Mouse (Mus musculus): ENCODE results near the gene Doc2a. TPM values are rescaled to one million over a fixed set of nuclear protein-coding genes. Genes with fewer than 3 reads are reported as not detected.
A peak's percentile ranks its signal among the peaks of the same experiment; 100 is the strongest.

Doc2a gene
- not detected for total RNA-seq (2021)
- long read RNA-seq, experiment 1: 0 reads
- long read RNA-seq, experiment 2: 0 reads

DNA sequence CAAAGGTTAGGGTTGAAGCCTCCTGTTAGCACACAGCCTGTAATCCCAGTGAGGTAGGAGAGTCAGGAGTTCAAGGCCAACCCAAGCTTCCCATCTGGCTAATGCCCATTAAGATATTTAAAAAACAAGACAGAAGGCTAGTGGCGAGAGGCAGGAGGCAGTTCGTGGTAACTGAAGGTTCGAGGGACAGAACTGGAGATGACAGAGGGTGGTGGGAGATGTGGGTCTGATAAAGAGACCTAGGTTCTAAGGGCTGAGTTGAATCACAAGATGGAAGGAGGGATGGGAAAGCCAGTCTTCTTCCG lies at the start of gene Doc2a:
Gene Doc2a (plus strand): TSS at position 301 of the 305 bp plus-strand sequence.
- intact Hi-C loops (cut with DNase I): no loop called here
- no peak within 1 kb of the TSS for H3K27ac ChIP-seq
- no peak for TF ChIP-seq CTCF (IDR thresholded peaks at IDR 0.05)
- H3K4me3 ChIP-seq: peak within 1 kb of the TSS; percentile 74
- DNase-seq: no peak

DNA sequence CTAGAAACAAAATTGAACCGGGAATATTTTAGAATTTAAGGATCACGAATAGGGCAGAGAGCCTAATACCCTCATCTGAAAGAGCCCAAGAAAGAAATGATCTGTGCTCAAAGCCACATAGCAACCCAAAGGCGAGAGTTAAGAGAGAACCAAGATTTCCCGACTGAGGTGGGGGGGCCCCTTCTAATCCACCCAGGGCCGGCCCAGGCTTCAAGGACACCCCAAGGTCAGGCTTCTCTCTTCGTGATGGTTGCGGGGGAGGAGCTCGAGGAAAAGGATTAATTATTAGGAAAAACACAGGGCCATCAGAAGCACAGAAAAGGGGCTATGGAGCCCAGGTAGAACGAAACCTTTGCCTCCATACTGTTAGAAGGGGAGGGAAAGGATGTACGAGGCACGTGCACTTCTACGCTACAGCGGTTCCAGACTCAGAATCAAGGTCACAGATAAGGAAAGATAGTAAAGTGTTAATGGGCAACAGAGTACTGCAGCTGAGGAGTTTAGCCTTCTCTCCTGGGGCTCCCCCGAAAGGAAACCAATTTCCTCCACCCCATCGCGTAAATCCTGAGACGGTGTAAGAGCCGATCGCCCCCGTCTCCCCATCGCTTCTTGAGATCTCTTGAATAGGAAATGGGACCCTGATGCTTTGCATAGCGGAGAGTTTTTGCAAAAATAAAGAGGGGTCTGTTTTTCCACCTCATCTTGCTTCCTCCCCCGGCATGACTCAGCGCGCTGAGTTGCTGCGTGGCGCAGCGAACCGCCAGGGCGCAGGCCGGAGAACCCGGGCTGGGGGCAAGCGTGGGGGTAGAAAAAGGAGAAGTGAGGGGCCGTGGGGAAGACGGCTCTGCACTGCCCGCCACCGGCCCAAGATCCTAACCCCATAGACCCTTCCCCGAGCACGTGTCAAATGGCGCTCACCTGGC lies 48.8 kb upstream of the Doc2a start:
- H3K4me3 ChIP-seq: peak overlapping the region; percentile 93
- peak; percentile 54 for DNase-seq
- intact Hi-C loops (cut with DNase I): loop anchor here (10.0 kb wide), 1 partner anchor 334 kb away; the partner anchor contains the start of gene Atp2a1
- TF ChIP-seq CTCF (IDR thresholded peaks at IDR 0.05): no peak
- peak overlapping the region; percentile 99 for H3K27ac ChIP-seq

DNA sequence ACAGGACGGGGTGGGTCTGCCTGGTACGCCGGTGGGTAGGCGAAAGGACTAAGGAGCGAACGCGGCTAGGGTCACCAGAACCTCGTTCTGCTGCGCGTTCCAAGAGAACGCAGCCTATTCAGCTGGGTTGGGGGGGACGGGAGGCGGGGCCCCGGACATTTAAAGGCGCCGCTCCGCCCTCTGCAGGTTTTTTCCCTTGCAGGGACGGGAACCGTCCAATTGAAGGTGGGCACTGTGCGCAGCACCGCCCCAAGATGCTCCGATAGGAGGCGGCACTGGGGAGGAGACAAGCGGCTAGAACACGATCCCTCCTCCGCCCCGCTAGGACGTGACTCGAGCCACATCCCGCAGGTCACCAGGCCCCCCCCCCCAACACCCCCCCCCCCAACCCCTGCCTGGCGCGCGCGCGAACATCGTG lies 48.2 kb upstream of the Doc2a start:
- Histone ChIP-seq H3K4me3 (peak overlapping the region; percentile 93), H3K27ac (peak overlapping the region; percentile 99)
- DNase-seq: peak; percentile 96
- intact Hi-C loops (cut with DNase I): loop anchor here (10.0 kb wide), 1 partner anchor 334 kb away; the partner anchor contains the start of gene Atp2a1
- no peak for TF ChIP-seq CTCF (IDR thresholded peaks at IDR 0.05)

DNA sequence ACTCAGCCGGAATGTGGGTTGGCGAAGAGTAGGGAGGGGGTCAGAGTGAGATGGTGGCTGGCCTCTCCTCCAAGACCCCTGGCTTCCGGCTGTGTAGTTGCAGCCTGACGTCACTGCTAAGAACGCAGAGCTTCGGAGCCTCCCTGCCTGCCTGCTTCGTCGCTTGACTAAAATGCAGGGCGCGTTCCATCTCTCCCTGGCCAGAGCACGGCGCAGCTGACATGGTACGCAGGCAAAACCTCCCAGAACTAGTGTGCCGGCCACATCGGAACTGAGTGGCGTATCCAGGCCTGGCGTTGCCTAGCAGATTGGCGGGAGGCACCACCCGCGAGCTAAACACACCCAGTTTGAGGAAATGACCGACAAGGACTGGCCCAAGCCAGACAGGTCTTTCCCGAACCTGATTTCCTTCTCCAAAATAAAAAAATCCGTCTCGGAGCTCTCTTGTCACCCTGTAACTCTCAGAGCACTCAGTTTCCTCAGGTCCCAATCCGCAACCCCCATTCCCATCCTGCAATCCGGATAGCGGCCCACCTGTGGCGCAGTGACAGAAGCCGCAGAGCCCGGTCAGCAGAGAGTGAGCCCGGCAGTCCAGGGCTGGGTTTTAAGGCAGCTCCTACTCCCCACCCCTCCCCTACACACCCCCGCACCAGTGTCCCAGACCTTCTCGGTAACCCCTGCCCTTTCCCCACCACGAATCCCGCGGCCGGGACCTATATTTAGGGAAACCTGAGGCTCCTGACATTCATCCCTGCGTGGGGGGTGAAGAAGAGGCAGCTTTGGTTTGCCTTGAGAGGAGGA lies 47.5 kb upstream of the Doc2a start:
- Histone ChIP-seq H3K4me3 (peak overlapping the region; percentile 93), H3K27ac (peak overlapping the region; percentile 99)
- DNase-seq: peak; percentile 92
- TF ChIP-seq CTCF (IDR thresholded peaks at IDR 0.05): peak; percentile 48
- intact Hi-C loops (cut with DNase I): loop anchor here (5.0 to 10.0 kb wide), 2 partner anchors 335 to 413 kb away; partner anchors contain the start of gene Atp2a1

DNA sequence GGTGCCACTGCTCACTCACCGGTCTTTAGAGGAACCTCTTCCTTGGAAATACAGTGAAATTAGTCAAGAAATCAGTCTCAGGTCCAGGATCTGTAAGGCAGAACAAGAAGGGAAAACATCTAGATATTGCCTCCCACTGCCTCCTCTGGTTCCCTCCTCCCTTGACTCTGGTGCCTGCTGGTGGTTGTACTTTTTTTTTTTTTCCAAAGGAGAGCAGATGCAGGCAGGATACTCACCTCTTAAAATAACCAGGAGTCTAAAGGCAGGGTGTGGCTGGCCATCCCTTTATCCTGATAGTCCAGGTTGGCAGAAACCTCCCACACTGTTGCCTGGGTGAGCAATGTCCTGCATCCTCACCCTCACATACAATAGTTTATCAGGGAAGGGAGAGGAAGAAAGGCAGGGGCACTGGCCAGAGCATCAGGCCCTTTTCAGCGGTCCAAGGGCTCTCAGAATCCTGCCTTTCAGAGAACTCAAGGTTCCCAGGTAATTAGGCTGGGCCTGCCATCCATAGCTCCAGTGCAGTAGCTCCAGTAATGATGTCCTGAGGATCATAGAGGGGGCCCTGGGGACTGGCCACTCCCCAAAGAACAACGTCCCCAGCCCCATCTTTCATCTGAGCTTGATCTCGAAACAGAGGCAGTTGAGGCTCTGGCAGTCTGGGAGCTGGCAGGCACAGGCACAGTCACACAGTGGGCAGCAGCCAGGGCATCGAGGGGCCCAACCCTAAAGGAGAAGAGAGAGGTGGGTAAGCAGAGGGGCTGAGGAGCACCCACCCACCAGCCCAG lies 46.8 kb upstream of the Doc2a start:
- DNase-seq: peak; percentile 72
- H3K4me3 ChIP-seq: peak overlapping the region; percentile 93
- intact Hi-C loops (cut with DNase I): loop anchor here (5.0 kb wide), 1 partner anchor 412 kb away; no protein-coding TSS in a partner anchor
- peak overlapping the region; percentile 99 for H3K27ac ChIP-seq
- no peak for TF ChIP-seq CTCF (IDR thresholded peaks at IDR 0.05)

DNA sequence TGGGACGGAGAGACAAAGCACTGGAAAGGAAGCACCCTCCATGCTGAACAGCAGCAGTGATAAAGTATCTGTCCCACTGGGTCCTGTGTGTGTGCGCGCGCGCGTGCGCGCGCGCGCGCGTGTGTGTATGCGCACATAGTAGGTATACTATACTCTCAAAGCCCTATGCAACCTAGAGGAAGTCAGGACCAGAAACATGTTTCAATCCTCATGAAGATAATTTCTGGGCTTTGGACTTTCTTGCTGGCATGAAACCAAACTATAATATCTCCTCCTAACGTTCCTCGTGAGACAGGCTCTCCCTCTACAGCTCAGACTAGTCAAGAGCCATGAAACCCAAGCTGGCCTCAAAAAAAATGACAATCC lies 46.2 kb upstream of the Doc2a start:
- peak overlapping the region; percentile 93 for H3K4me3 ChIP-seq
- H3K27ac ChIP-seq: peak overlapping the region; percentile 99
- intact Hi-C loops (cut with DNase I): loop anchor here (5.0 kb wide), 1 partner anchor 411 kb away; no protein-coding TSS in a partner anchor
- TF ChIP-seq CTCF (IDR thresholded peaks at IDR 0.05): no peak
- no peak for DNase-seq

DNA sequence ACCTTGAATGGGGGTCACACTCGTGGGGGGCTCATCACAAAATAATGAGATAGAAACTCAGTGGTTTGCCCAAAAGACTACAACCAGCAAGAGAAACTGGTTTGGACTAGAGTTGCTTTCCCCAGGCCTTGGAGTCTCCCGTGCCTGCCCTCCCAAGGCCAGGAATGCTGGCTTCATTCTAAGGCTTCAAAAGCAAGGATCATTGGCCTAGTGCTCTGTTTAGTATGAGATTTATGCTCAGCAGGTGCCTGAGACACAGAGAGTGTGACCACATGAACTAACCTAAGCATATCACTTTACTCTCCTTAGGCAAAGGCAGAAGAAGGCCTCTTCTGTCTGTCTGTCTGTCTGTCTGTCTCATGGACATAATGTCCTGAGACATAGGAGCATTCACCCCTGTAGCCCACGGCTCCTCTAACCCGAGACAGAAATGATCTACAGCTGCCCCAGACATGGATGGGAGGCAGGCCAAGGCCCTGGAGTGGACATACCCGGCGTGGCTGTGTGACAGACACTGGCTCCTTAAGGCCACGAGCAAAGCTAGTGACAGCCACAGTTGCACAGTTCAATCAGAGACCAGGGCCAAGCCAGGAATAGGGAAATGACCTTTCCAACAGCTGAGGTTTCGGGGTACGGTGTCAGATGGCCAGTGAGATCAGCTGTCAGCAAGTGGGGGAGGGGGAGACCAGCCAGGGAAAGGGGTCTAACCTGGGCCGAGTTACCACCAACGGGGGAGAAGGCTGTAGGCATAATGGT lies 44.9 kb upstream of the Doc2a start:
- peak overlapping the region; percentile 99 for H3K27ac ChIP-seq
- peak; percentile 91 for DNase-seq

DNA sequence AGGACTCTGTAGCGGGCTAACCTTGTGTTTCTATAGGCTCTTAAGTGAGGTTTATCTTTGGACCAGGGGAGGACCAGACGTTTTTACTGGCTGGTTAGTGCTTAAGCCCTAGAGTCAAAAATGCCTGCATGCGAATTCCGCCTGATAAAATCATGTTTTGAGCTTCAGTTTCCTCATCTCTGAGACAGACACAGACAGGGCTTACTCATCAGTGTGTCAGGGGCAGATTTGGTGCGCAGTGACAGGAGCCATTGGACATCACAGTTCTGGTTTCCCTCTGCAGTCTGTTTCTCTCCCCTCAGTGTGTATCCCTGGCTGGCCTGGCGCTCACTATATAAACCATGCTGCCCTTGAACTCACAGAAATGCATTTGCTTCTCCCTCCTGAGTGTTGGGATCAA lies 44.0 kb upstream of the Doc2a start:
- Histone ChIP-seq H3K27ac (peak overlapping the region; percentile 99), H3K4me3 (peak overlapping the region; percentile 44)
- no peak for DNase-seq
- no peak for TF ChIP-seq CTCF (IDR thresholded peaks at IDR 0.05)
- intact Hi-C loops (cut with DNase I): loop anchor here (5.0 kb wide), 1 partner anchor 409 kb away; no protein-coding TSS in a partner anchor

More for the DNA sequence above, 44.9 kb upstream of the Doc2a start:
- intact Hi-C loops (cut with DNase I): loop anchor here (5.0 kb wide), 1 partner anchor 410 kb away; no protein-coding TSS in a partner anchor
- H3K4me3 ChIP-seq: peak overlapping the region; percentile 93
- TF ChIP-seq CTCF (IDR thresholded peaks at IDR 0.05): no peak

DNA sequence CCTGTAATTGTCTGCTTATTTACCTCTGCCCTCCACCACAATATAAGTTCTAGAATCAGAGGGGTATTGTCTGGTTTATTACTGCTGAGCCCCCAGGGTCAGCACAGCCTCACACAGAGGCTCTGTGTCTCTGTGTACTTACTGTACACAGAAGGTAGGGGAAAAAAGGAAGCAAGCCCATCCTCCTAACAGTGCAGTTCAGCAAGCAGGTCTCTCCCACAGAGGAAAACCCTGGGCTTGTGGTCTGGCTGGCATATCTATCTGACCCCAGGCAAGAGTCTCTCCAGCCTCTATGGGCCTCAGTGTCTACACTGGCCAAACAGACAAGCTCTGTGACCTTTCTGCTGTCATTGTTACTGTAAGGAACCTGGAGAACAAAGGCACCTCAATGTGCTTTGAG lies 43.5 kb upstream of the Doc2a start:
- no peak for DNase-seq
- H3K27ac ChIP-seq: peak overlapping the region; percentile 99
- intact Hi-C loops (cut with DNase I): loop anchor here (5.0 kb wide), 1 partner anchor 409 kb away; no protein-coding TSS in a partner anchor
- no peak for TF ChIP-seq CTCF (IDR thresholded peaks at IDR 0.05)
- peak overlapping the region; percentile 44 for H3K4me3 ChIP-seq

DNA sequence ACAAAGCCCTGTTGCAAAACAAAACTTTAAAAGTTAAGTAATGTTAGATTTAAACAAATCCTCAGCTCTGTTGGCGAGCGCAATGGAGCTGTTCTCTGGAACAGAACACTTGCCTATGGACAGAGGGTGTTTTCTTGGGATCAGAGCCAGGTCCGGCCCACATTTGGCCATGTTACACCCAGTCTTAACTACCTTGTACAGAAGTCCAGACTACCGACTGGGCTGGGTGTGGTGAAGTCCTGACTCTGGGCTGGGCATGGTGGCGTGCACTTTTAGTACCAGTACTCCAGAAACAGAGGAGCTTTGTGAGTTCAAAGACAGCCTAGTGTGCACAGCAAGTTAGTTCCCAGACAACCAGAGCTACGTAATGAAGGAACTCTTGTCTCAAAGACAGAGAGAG lies 40.3 kb upstream of the Doc2a start:
- peak overlapping the region; percentile 99 for H3K27ac ChIP-seq

DNA sequence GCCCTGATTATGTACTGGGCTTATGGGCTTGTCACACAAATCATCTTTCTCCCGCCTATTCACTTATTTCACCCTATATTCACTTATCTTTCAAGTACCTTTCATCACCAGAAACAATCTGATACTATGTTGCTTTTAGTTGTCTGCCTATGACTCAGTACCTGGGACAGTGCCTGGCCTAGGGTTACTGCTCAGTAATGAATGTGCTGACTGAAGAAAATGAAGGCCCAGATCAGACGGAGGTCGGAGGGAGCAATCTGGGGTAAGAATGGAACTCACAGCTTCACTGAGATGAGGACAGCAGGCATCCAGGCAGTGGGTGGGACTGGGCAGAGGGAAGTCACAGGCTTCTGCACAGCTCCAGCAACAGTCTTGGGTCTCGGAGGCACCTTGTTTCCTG lies 39.8 kb upstream of the Doc2a start:
- no peak for TF ChIP-seq CTCF (IDR thresholded peaks at IDR 0.05)
- Histone ChIP-seq H3K4me3 (peak overlapping the region; percentile 85), H3K27ac (peak overlapping the region; percentile 99)
- intact Hi-C loops (cut with DNase I): no loop called here
- DNase-seq: peak; percentile 84

More for the DNA sequence above, 40.3 kb upstream of the Doc2a start:
- intact Hi-C loops (cut with DNase I): no loop called here
- no peak for TF ChIP-seq CTCF (IDR thresholded peaks at IDR 0.05)
- peak overlapping the region; percentile 85 for H3K4me3 ChIP-seq
- peak; percentile 80 for DNase-seq
